Comparison of ENCODE assay signal across 18 mouse cellular contexts in genomic region chr1:154646156-154646950, GRCm38 (mm10).
DNase-seq lines count a peak whose midpoint lies in the region; ATAC-seq and TF ChIP-seq lines count a peak whose summit lies in the region.
"Had no signal": no experiment of that assay in that cellular context is flagged by ENCODE, and none has a peak within 500 bp of the region (broad histone marks: within the 10 kb centered on the region; RNA-seq: fewer than 3 reads in every experiment).

No protein-coding gene starts in this region.

- H3K4me1 ChIP-seq in heart, embryonic 10.5 days, result no peaks in the 10 kb centered on the region
- H3K4me1 ChIP-seq in midbrain, embryonic 11.5 days (ENCODE audit: control insufficient read depth, insufficient read depth, low read length), result no peaks in the 10 kb centered on the region
- H3K4me1 ChIP-seq in midbrain, embryonic 16.5 days (ENCODE audit: control insufficient read depth, insufficient read depth, low read length), result peaks cover 6% of the 10 kb centered on the region; the same call in 1 of the 2 replicates
- H3K4me1 ChIP-seq: embryonic facial prominence, embryonic 10.5 days; forebrain, embryonic 13.5 days; heart, embryonic 15.5 days had no signal

- no peaks in the 10 kb centered on the region for H3K27me3 ChIP-seq in heart, embryonic 10.5 days (ENCODE audit: insufficient read depth, poor library complexity, severe bottlenecking)
- no peaks in the 10 kb centered on the region for H3K27me3 ChIP-seq in midbrain, embryonic 11.5 days (ENCODE audit: control insufficient read depth, insufficient read depth, low read length)
- H3K27me3 ChIP-seq in midbrain, embryonic 16.5 days (ENCODE audit: control insufficient read depth, insufficient read depth, low read depth, low read length), result no peaks in the 10 kb centered on the region
- H3K27me3 ChIP-seq: forebrain, embryonic 13.5 days; heart, embryonic 15.5 days; hindbrain, embryonic 12.5 days had no signal

- no peaks in the 10 kb centered on the region for H3K9me3 ChIP-seq in heart, embryonic 10.5 days
- H3K9me3 ChIP-seq in midbrain, embryonic 11.5 days (ENCODE audit: control insufficient read depth, low read length), result no peaks in the 10 kb centered on the region
- no peaks in the 10 kb centered on the region for H3K9me3 ChIP-seq in midbrain, embryonic 16.5 days (replicated peaks; ENCODE audit: control insufficient read depth, low read length, poor library complexity, severe bottlenecking)
- H3K9me3 ChIP-seq: embryonic facial prominence, embryonic 10.5 days; forebrain, embryonic 13.5 days; heart, embryonic 15.5 days; hindbrain, embryonic 12.5 days had no signal

- H3K36me3 ChIP-seq in heart, embryonic 10.5 days, result no peaks in the 10 kb centered on the region
- no peaks in the 10 kb centered on the region for H3K36me3 ChIP-seq in midbrain, embryonic 11.5 days (ENCODE audit: control insufficient read depth, insufficient read depth, low read length)
- no peaks in the 10 kb centered on the region for H3K36me3 ChIP-seq in midbrain, embryonic 16.5 days (ENCODE audit: control insufficient read depth, insufficient read depth, low read length)
- H3K36me3 ChIP-seq: embryonic facial prominence, embryonic 10.5 days; heart, embryonic 15.5 days; hindbrain, embryonic 12.5 days had no signal

- H3K4me2 ChIP-seq in midbrain, embryonic 11.5 days, result no peak overlapping the region
- H3K4me2 ChIP-seq in midbrain, embryonic 16.5 days (ENCODE audit: low read length), result no peak overlapping the region
- H3K4me2 ChIP-seq: forebrain, embryonic 13.5 days; heart, embryonic 15.5 days; hindbrain, embryonic 12.5 days had no signal

- no peak overlapping the region for H3K4me3 ChIP-seq in heart, embryonic 10.5 days
- no peak overlapping the region for H3K4me3 ChIP-seq in layer of hippocampus, adult 2 months
- H3K4me3 ChIP-seq in midbrain, embryonic 11.5 days (ENCODE audit: low read depth, low read length), result no peak overlapping the region
- H3K4me3 ChIP-seq in midbrain, embryonic 16.5 days (ENCODE audit: low read depth, low read length), result no peak overlapping the region
- H3K4me3 ChIP-seq: embryonic facial prominence, embryonic 10.5 days; forebrain, embryonic 13.5 days; heart, embryonic 15.5 days; hindbrain, embryonic 12.5 days had no signal

- no peak overlapping the region for H3K27ac ChIP-seq in heart, embryonic 10.5 days
- peak overlapping the region; percentile 75 for H3K27ac ChIP-seq in layer of hippocampus, adult 2 months
- no peak overlapping the region for H3K27ac ChIP-seq in midbrain, embryonic 11.5 days (ENCODE audit: low read depth, low read length)
- no peak overlapping the region for H3K27ac ChIP-seq in midbrain, embryonic 16.5 days (ENCODE audit: low read length)
- H3K27ac ChIP-seq: embryonic facial prominence, embryonic 10.5 days; forebrain, embryonic 13.5 days; heart, embryonic 15.5 days; hindbrain, embryonic 12.5 days had no signal

- 89% methylated on average over 6 of the region's 6 CpGs for WGBS in heart, embryonic 10.5 days
- WGBS in midbrain, embryonic 11.5 days, result 88% methylated on average over 6 of the region's 6 CpGs
- 87% methylated on average over 6 of the region's 6 CpGs for WGBS in midbrain, embryonic 16.5 days

- no peak for ATAC-seq in midbrain, embryonic 11.5 days (ENCODE audit: low FRiP score)
- no peak for ATAC-seq in midbrain, embryonic 16.5 days
- ATAC-seq: forebrain, embryonic 13.5 days; forebrain, postnatal 0 days; hindbrain, embryonic 16.5 days; inflammation-experienced regulatory T-cells, adult 6 months had no signal

- no peak overlapping the region for H3K9ac ChIP-seq in midbrain, embryonic 11.5 days (ENCODE audit: low read length)
- no peak overlapping the region for H3K9ac ChIP-seq in midbrain, embryonic 16.5 days (ENCODE audit: low read depth, low read length)
- H3K9ac ChIP-seq: forebrain, embryonic 13.5 days; forebrain, postnatal 0 days; heart, embryonic 15.5 days; hindbrain, embryonic 12.5 days had no signal

- TF ChIP-seq CTCF in layer of hippocampus, adult 2 months (conservative IDR thresholded peaks at IDR 0.05), result peak; percentile 16

- DNase-seq in heart, adult 18-20 months, result peak; percentile 43 to 45
- no peak for DNase-seq in heart, embryonic 10.5 days (ENCODE audit: low spot score)
- peak in 1 of 2 experiments; percentile 28 for DNase-seq in layer of hippocampus, adult 2 months (ENCODE audit: low spot score in 2 of 2)
- DNase-seq in layer of hippocampus, adult 8-10 months (ENCODE audit: low spot score in 2 of 2), result no peak
- peak; percentile 17 for DNase-seq in midbrain, embryonic 11.5 days (ENCODE audit: low spot score, missing footprints)
- no peak for DNase-seq in lung, postnatal 4 days
- DNase-seq: adrenal gland, adult 2 months; adrenal gland, postnatal 25 days; cerebellum, postnatal 10 days; forebrain, postnatal 0 days; gastrocnemius, postnatal 14 days had no signal

Comparison
In these comparisons a context has a peak if more than half of its experiments do, and no peak if none do; other contexts are left out.
1. DNase-seq: peak in heart, adult 18-20 months (2 of 2) and midbrain, embryonic 11.5 days (single experiment); none in heart, embryonic 10.5 days (single experiment), layer of hippocampus, adult 8-10 months (0 of 2) and lung, postnatal 4 days (0 of 2).